Mouse (Mus musculus): ENCODE results near the gene Mall. TPM values are rescaled to one million over a fixed set of nuclear protein-coding genes. Genes with fewer than 3 reads are reported as not detected.

Gene Mall
- polyA plus RNA-seq, 1 experiment, result 8.1 TPM

- DNase-seq, result no peak
- H3K27me3 ChIP-seq (ENCODE audit: control insufficient read depth, insufficient read depth, low read length), result no peaks in the 10 kb centered on the region
- no peak overlapping the region for H3K4me3 ChIP-seq (ENCODE audit: control insufficient read depth, insufficient read depth, low read length)
- no peak for TF ChIP-seq POLR2A (IDR thresholded peaks at IDR 0.05; ENCODE audit: control insufficient read depth, extremely low read depth, insufficient read depth, low read length, poor library complexity)
- TF ChIP-seq CTCF (IDR thresholded peaks at IDR 0.05; ENCODE audit: borderline replicate concordance, control insufficient read depth, extremely low read depth, insufficient read depth, low read length, poor library complexity), result no peak
- no peaks in the 10 kb centered on the region for H3K36me3 ChIP-seq (ENCODE audit: control insufficient read depth, insufficient read depth, low read length)
- 62% methylated on average over 10 of the region's 10 CpGs for WGBS
- H3K27ac ChIP-seq (ENCODE audit: control insufficient read depth, insufficient read depth, low read length), result no peak overlapping the region
- H3K4me1 ChIP-seq (replicated peaks; ENCODE audit: control insufficient read depth, insufficient read depth, low read length), result no peaks in the 10 kb centered on the region
Measured at GRCm38 (mm10) chr2:127760429-127761000, 30.8 kb upstream of the Mall start.

- no peaks in the 10 kb centered on the region for H3K36me3 ChIP-seq (ENCODE audit: control insufficient read depth, insufficient read depth, low read length)
- no peaks in the 10 kb centered on the region for H3K27me3 ChIP-seq (ENCODE audit: control insufficient read depth, insufficient read depth, low read length)
- WGBS, result 98% methylated on average over 6 of the region's 6 CpGs
- DNase-seq, result no peak
- no peak overlapping the region for H3K27ac ChIP-seq (ENCODE audit: control insufficient read depth, insufficient read depth, low read length)
- TF ChIP-seq POLR2A (IDR thresholded peaks at IDR 0.05; ENCODE audit: control insufficient read depth, extremely low read depth, insufficient read depth, low read length, poor library complexity) (no peak), CTCF (IDR thresholded peaks at IDR 0.05; ENCODE audit: borderline replicate concordance, control insufficient read depth, extremely low read depth, insufficient read depth, low read length, poor library complexity) (no peak)
- no peaks in the 10 kb centered on the region for H3K4me1 ChIP-seq (replicated peaks; ENCODE audit: control insufficient read depth, insufficient read depth, low read length)
- H3K4me3 ChIP-seq (ENCODE audit: control insufficient read depth, insufficient read depth, low read length), result no peak overlapping the region
Measured at GRCm38 (mm10) chr2:127760014-127760413, 30.3 kb upstream of the Mall start.

- no peak for DNase-seq
- Histone ChIP-seq H3K4me3 (ENCODE audit: control insufficient read depth, insufficient read depth, low read length) (no peak overlapping the region), H3K27me3 (ENCODE audit: control insufficient read depth, insufficient read depth, low read length) (no peaks in the 10 kb centered on the region), H3K4me1 (replicated peaks; ENCODE audit: control insufficient read depth, insufficient read depth, low read length) (no peaks in the 10 kb centered on the region), H3K27ac (ENCODE audit: control insufficient read depth, insufficient read depth, low read length) (no peak overlapping the region), H3K36me3 (ENCODE audit: control insufficient read depth, insufficient read depth, low read length) (no peaks in the 10 kb centered on the region)
- TF ChIP-seq CTCF (IDR thresholded peaks at IDR 0.05; ENCODE audit: borderline replicate concordance, control insufficient read depth, extremely low read depth, insufficient read depth, low read length, poor library complexity) (no peak), POLR2A (IDR thresholded peaks at IDR 0.05; ENCODE audit: control insufficient read depth, extremely low read depth, insufficient read depth, low read length, poor library complexity) (no peak)
- WGBS, result 90% methylated on average over 5 of the region's 5 CpGs
Measured at GRCm38 (mm10) chr2:127759157-127759880, 29.6 kb upstream of the Mall start.

DNA sequence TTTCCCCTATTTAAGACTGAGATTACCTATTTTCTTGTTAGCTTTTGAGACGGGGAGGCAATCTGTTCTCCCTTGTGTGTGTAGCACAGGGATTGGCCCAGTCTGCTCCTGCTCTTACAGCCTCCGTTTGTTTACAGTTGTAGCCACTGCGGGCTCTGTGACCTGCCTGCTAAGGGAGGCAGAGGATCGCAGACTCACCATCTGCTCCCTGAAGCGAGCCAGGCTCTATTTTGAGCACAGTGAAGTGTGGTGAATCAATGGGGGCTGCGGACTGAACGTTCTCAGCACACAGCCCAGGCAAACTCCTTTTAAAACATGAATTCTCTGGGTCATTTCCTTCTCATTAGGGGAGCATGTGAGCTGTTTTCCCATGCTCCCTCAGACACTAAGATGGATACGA is 27.4 kb upstream of the Mall start:
- TF ChIP-seq POLR2A (IDR thresholded peaks at IDR 0.05; ENCODE audit: control insufficient read depth, extremely low read depth, insufficient read depth, low read length, poor library complexity) (no peak), CTCF (IDR thresholded peaks at IDR 0.05; ENCODE audit: borderline replicate concordance, control insufficient read depth, extremely low read depth, insufficient read depth, low read length, poor library complexity) (no peak)
- no peaks in the 10 kb centered on the region for H3K27me3 ChIP-seq (ENCODE audit: control insufficient read depth, insufficient read depth, low read length)
- no peaks in the 10 kb centered on the region for H3K4me1 ChIP-seq (replicated peaks; ENCODE audit: control insufficient read depth, insufficient read depth, low read length)
- no peaks in the 10 kb centered on the region for H3K36me3 ChIP-seq (ENCODE audit: control insufficient read depth, insufficient read depth, low read length)
- no peak overlapping the region for H3K4me3 ChIP-seq (ENCODE audit: control insufficient read depth, insufficient read depth, low read length)
- no peak for DNase-seq
- 89% methylated on average over 8 of the region's 8 CpGs for WGBS
- H3K27ac ChIP-seq (ENCODE audit: control insufficient read depth, insufficient read depth, low read length), result no peak overlapping the region

DNA sequence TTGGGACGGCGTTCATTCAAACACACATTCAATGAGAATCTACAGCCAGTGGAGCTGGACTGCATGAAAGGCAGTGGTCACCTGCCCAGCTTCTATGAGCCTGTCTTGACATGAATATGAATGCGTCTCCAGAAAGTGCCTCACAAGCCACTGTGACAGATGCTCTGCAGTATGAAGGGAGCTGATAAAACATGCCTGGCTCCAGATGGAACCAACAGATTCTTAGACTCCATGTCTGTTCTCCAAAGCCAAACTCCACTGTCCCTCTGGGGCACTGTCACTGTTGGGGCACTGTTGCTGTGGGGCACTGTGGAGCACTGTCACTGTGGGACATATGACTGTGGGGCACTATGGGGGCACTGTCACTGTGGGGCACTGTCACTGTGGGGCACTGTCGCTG is 24.4 kb upstream of the Mall start:
- no peak for TF ChIP-seq POLR2A (IDR thresholded peaks at IDR 0.05; ENCODE audit: control insufficient read depth, extremely low read depth, insufficient read depth, low read length, poor library complexity)
- no peak for TF ChIP-seq CTCF (IDR thresholded peaks at IDR 0.05; ENCODE audit: borderline replicate concordance, control insufficient read depth, extremely low read depth, insufficient read depth, low read length, poor library complexity)
- Histone ChIP-seq H3K27ac (ENCODE audit: control insufficient read depth, insufficient read depth, low read length) (no peak overlapping the region), H3K36me3 (ENCODE audit: control insufficient read depth, insufficient read depth, low read length) (no peaks in the 10 kb centered on the region), H3K27me3 (ENCODE audit: control insufficient read depth, insufficient read depth, low read length) (no peaks in the 10 kb centered on the region), H3K4me1 (replicated peaks; ENCODE audit: control insufficient read depth, insufficient read depth, low read length) (no peaks in the 10 kb centered on the region), H3K4me3 (ENCODE audit: control insufficient read depth, insufficient read depth, low read length) (no peak overlapping the region)
- WGBS, result 97% methylated on average over 4 of the region's 4 CpGs
- no peak for DNase-seq

DNA sequence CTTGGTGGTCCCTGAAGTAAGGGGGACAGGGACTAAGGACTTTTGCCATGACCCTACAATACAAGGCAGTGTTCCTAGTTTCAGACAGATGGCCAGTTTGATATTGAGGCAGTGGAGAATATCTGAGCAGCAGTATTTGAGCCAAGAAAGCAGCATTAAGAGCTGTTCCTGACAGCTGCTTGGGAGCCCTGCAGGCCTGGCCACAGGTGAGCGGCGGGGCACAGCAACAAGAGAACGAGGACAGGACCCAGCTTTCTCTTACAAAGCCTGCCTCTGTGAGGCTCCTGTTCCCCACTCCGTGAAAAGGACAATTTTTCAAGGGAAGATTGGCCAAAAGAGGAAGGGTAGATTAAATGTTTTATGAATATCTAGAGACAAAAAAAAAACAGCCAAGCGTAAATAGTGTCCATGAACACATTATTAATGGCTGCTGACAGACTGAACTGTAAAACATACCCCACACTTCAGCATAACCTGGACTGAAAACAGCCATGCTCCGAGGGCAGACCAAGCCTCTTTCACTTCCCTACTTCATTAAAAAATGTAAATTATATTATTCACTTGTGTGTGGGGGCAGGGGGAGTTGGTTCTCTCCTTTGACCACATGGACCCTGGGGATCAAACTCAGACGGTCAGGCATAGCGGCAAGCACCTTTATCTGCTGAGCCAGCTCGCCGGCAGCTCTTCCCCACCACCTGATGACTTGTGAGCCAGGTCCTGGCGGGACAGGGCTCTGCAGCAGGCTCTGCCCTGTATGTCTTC is 22.3 kb upstream of the Mall start:
- 91% methylated on average over 11 of the region's 11 CpGs for WGBS
- H3K36me3 ChIP-seq (ENCODE audit: control insufficient read depth, insufficient read depth, low read length), result no peaks in the 10 kb centered on the region
- TF ChIP-seq CTCF (IDR thresholded peaks at IDR 0.05; ENCODE audit: borderline replicate concordance, control insufficient read depth, extremely low read depth, insufficient read depth, low read length, poor library complexity) (no peak), POLR2A (IDR thresholded peaks at IDR 0.05; ENCODE audit: control insufficient read depth, extremely low read depth, insufficient read depth, low read length, poor library complexity) (no peak)
- H3K4me1 ChIP-seq (replicated peaks; ENCODE audit: control insufficient read depth, insufficient read depth, low read length), result no peaks in the 10 kb centered on the region
- no peak overlapping the region for H3K4me3 ChIP-seq (ENCODE audit: control insufficient read depth, insufficient read depth, low read length)
- H3K27ac ChIP-seq (ENCODE audit: control insufficient read depth, insufficient read depth, low read length), result no peak overlapping the region
- no peak for DNase-seq
- no peaks in the 10 kb centered on the region for H3K27me3 ChIP-seq (ENCODE audit: control insufficient read depth, insufficient read depth, low read length)
